Mouse (Mus musculus) embryonic fibroblast, embryonic 13.5 days (primary cell): ENCODE data around the gene Aldh3a1. TPM values are rescaled to one million over a fixed set of nuclear protein-coding genes. Genes with fewer than 3 reads are reported as not detected.

Experiments
- H3K27ac ChIP-seq: 2 replicates; pipeline ENCODE4 v1.5.1; 2012; ENCODE audit warnings: low read length, control low read depth, inconsistent platforms; ENCODE audit not compliant: insufficient read depth
- H3K4me1 ChIP-seq: 2 replicates; pipeline ENCODE4 v1.6.1; 2011; ENCODE audit warnings: low read length; ENCODE audit not compliant: control insufficient read depth, insufficient read depth
- H3K4me3 ChIP-seq: 2 replicates; pipeline ENCODE4 v1.5.1; 2011; ENCODE audit warnings: mild to moderate bottlenecking, control low read depth, low read length; ENCODE audit not compliant: insufficient read depth
- CTCF ChIP-seq: IDR thresholded peaks from 2 replicates; pipeline ENCODE4 v1.5.1; 2011; ENCODE audit warnings: mild to moderate bottlenecking, control low read depth, low read length, moderate library complexity, borderline replicate concordance; ENCODE audit not compliant: insufficient read depth
- POLR2A ChIP-seq: IDR thresholded peaks from 2 replicates; pipeline ENCODE4 v1.6.1; 2011; ENCODE audit warnings: low read depth, mild to moderate bottlenecking, control low read depth, low read length, moderate library complexity
- polyA plus RNA-seq: library from polyadenylated mRNA; stranded (reverse); fragments of >200 nt; gene quantifications from 2 replicates; pipeline ENCODE4 v1.2.4, GENCODE M21; 2011; ENCODE audit warnings: low read depth; ENCODE audit not compliant: missing spikeins, insufficient read length

Aldh3a1 gene
- polyA plus RNA-seq, 1 experiment, result 1.1 TPM

GRCm38 (mm10) chr11:61196616-61197353 lies 10.6 kb upstream of the Aldh3a1 start:
- H3K27ac ChIP-seq, result no peak overlapping the region
- H3K4me3 ChIP-seq, result no peak overlapping the region
- TF ChIP-seq POLR2A (no peak), CTCF (no peak)
- H3K4me1 ChIP-seq, result peaks cover 9% of the 10 kb centered on the region

GRCm38 (mm10) chr11:61197935-61198334 lies 9.4 kb upstream of the Aldh3a1 start:
- Histone ChIP-seq H3K4me3 (no peak overlapping the region), H3K4me1 (peaks cover 9% of the 10 kb centered on the region), H3K27ac (no peak overlapping the region)
- TF ChIP-seq CTCF (no peak), POLR2A (no peak)

DNA sequence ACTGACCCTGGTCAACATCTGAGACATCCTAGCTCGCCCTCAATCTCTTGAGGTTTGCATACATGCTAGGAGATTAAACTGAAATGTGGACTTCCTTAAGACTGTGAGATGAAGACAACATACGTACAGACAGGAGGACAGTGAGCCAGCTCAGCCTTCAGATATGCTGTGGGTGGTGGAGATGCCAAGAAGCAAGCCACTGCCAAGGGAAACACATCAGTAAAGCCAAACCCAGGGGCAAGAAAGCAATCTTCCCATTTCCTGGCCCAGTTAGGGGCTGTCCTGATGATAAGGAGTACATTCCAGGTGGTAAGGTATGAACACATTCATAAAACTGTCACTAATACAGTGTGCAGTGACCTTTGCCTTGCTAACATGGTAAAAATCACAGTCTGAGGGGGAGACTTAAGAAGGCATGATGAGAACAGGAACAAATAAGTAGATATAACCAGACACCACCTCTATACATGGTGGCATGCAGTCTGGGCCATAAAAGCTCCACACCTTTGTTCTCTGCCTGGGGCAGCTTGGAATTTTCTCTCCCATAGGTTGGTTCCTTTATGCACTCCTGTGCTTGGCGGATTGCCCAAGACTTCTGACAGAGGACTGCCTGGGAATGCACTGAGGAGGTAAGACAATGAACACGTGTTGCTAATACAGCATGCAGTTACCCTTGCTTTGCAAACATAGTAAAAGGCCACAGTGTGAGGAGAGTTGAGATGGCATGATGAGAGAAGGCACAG lies 7.5 kb upstream of the Aldh3a1 start:
- TF ChIP-seq POLR2A (no peak), CTCF (no peak)
- Histone ChIP-seq H3K4me3 (no peak overlapping the region), H3K4me1 (peaks cover 9% of the 10 kb centered on the region), H3K27ac (no peak overlapping the region)

DNA sequence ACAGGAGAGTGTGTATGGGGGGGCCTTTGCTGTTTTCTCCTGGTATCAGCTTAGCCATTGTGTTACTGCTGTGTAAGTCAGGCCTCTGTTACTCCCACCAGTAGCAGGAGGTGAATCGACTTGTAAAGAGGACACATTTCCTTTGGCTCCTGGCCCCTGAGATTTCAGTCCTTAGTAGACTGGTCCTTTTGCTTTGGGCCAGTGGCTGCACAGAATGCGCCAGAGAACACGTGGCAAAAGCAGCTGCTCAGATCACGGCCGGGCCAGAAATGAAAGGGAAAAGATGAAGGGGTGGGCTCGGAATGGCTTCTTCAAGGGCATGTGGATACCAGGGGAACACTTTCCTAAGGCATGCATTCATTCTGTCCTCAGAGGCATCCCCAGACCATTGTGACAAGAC lies 5.2 kb upstream of the Aldh3a1 start:
- no peak overlapping the region for H3K4me3 ChIP-seq
- peaks cover 9% of the 10 kb centered on the region for H3K4me1 ChIP-seq
- no peak for TF ChIP-seq CTCF
- TF ChIP-seq POLR2A, result no peak
- H3K27ac ChIP-seq, result no peak overlapping the region

- Histone ChIP-seq H3K4me1 (peaks cover 9% of the 10 kb centered on the region), H3K27ac (no peak overlapping the region), H3K4me3 (no peak overlapping the region)
- TF ChIP-seq CTCF (no peak), POLR2A (no peak)
Measured at GRCm38 (mm10) chr11:61202810-61203209, 4.5 kb upstream of the Aldh3a1 start.

- no peak for TF ChIP-seq CTCF
- TF ChIP-seq POLR2A, result no peak
- Histone ChIP-seq H3K4me1 (no peaks in the 10 kb centered on the region), H3K4me3 (no peak overlapping the region), H3K27ac (no peak overlapping the region)
Measured at GRCm38 (mm10) chr11:61205167-61205950, 2.0 kb upstream of the Aldh3a1 start.

- TF ChIP-seq POLR2A (no peak), CTCF (no peak)
- no peak overlapping the region for H3K4me3 ChIP-seq
- H3K4me1 ChIP-seq, result no peaks in the 10 kb centered on the region
- H3K27ac ChIP-seq, result no peak overlapping the region
Measured at GRCm38 (mm10) chr11:61206136-61206535, 1.2 kb upstream of the Aldh3a1 start.

DNA sequence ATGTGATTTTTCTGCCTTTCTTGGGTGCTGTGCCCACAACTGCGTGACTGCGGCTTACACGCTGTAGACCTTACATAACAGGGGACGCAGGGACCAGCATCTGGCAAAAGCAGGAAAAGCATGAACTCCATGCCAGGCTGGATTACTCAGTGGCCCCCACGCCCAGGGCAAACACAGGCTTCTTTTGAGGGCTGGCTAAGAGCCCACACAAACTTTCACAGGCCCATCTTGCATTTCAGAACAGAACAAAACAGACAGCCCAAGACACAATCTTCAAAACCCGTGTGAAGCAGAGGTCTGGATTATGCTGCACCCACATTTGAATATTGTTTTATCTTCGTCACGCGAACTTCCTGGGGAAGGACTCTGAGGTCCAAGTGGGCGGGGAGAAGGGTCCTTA lies 979 bp downstream of the Aldh3a1 start:
- TF ChIP-seq CTCF (no peak), POLR2A (no peak)
- no peak overlapping the region for H3K27ac ChIP-seq
- H3K4me1 ChIP-seq, result no peaks in the 10 kb centered on the region
- no peak overlapping the region for H3K4me3 ChIP-seq

DNA sequence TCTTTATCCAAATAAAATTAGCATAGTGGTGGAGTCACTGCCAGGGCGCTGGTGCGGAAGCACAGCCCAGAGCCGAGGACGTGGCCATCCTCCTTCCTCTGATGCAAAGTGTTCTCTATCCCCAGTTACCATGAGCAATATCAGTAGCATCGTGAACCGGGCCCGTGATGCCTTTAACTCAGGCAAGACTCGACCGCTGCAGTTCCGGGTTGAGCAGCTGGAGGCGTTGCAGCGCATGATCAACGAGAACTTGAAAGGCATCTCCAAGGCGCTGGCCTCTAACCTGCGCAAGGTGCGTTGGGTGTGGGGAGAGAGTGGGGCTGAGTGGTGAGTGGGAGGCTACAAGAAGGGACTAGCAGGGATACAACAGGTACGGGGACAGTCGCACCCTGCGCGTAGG lies 4.8 kb downstream of the Aldh3a1 start:
- Histone ChIP-seq H3K4me3 (no peak overlapping the region), H3K4me1 (no peaks in the 10 kb centered on the region), H3K27ac (no peak overlapping the region)
- TF ChIP-seq POLR2A (no peak), CTCF (no peak)

DNA sequence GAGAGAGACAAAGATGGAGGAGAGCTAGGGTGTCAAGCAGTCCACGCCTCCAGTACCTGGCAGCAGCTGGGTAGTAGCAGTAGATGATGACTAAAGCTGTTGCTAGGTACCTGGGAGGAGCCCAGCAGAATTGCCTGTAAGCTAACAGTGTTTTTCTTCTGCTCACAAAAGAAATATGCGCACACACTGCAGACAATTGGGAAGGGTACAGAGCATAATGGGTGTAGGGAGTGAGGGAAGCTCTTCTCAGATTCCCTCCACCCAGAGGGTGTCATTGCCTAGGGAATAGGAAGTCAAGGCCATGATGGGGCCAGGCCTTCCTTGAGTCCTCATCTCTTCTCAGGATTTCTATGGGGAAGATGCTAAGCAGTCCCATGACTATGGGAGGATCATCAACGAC lies 8.6 kb downstream of the Aldh3a1 start:
- H3K27ac ChIP-seq, result no peak overlapping the region
- no peak overlapping the region for H3K4me3 ChIP-seq
- TF ChIP-seq POLR2A, result no peak
- TF ChIP-seq CTCF, result no peak
- H3K4me1 ChIP-seq, result no peaks in the 10 kb centered on the region
